Mouse (Mus musculus) mouse embryonic stem cell (cell line): ENCODE data around the gene Gm17509.
"Not testable (repeated sequence)": the region's sequence is repeated elsewhere in the genome, so short reads cannot be mapped to it uniquely, and the experiment has no call there.

Experiments used
- in situ Hi-C, 2 experiments: fragments of 300-500 bp; cut with MboI; formaldehyde crosslinking; loops; 1 replicate in 1 of 2; 3 replicates in 1 of 2; pipeline ENCODE4 v1.14.3; 2019 to 2020; ENCODE audit warnings: low sequenced_read_pairs in 2 of 2, low pct_unique_long_range_greater_than_20kb in 1 of 2, mixed read lengths in 1 of 2; ENCODE audit not compliant: unreplicated experiment in 1 of 2

Gm17509 gene

DNA sequence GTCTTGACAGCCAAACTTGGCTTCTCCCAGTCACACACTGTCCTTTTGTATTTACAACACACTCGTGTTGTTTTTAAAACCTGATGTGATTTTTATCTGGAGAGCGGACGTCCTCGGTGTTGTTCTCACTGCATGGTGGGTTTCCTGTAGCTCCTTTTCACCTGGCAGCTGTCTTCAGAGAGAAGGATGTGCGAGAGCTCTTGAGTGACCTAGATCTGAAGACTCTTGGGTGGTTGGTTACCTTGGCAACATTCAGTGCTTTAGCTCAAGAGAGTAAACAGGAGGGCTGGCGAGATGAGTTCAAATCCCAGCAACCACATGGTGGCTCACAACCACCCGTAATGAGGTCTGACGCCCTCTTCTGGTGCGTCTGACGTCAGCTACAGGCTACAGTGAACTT, 4.7 kb downstream of the Gm17509 start:
- in situ Hi-C loops: loop anchor here in 1 of 2 experiments (25.0 kb wide), 1 partner anchor 1046 kb away; no protein-coding TSS in a partner anchor

DNA sequence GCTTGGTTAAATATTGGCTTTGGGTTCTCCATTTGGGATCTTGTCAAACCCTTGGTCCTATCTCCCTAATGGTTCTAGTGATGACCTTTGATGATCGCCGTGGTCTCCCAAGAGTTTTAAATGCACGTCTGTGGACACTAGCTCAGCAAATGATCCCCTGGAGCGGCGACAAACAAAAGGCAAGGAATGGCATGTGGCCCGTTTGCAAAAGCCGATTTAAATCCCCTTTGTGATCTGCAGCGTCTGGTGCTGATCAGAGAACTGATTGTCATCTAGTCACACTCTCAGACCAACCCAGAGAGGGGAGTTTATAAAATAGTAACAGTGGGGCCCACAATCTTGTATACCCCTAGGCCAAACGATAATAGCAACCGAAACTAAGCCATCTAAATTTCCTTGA, 5.4 kb downstream of the Gm17509 start:
- in situ Hi-C loops: loop anchor here in 1 of 2 experiments (25.0 kb wide), 1 partner anchor 1047 kb away; no protein-coding TSS in a partner anchor

DNA sequence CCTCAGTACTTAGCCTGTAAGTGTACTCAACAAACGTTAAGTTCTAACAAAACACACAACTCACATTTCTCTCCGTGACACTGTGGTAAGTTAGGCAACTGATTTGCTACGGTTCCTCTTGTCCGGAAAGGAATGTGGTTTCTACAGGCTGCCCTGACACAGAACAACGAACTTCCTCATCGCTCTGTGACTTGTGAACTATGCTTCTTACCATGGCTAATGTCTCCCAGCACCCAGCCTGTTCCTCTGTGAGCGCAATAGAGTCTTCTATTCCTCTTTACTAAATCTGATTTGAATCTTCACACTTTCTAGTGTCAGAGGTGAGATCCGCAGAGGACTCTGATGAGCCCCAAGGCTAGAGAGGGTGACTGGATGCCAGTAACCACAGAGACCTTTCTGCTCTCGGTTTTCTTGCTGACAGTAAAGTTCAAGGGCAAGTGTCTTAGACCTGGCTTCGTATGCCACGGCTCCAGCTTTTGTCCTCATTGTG, 9.4 kb downstream of the Gm17509 start:
- in situ Hi-C loops: loop anchor here in 1 of 2 experiments (25.0 kb wide), 1 partner anchor 1051 kb away; no protein-coding TSS in a partner anchor

DNA sequence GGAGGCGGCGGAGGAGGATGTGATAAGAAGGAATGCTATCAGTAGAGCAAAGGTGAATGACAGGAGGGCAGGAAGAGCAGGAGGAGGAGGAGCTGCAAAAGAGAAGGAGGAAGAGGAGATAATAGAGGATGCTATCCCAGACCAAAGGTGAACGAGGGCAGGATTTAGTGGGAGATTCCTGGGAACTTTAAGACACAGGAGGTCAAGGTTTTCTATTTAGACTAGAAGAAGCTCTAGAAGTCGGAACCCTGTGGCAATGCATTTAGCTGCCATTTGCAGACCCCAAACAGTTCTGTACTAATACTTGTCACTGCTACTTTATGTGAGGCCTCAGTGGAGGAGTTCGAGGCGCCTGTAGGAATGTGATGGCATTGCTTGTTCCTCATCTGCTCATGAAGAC, 12.6 kb downstream of the Gm17509 start, which contains the start of gene Emb:
TSS of gene Emb (plus strand) at position 301 of the 400 bp plus-strand sequence.
- in situ Hi-C loops: loop anchor here (5.0 to 25.0 kb wide), 2 partner anchors 79 to 1054 kb away; no protein-coding TSS in a partner anchor

DNA sequence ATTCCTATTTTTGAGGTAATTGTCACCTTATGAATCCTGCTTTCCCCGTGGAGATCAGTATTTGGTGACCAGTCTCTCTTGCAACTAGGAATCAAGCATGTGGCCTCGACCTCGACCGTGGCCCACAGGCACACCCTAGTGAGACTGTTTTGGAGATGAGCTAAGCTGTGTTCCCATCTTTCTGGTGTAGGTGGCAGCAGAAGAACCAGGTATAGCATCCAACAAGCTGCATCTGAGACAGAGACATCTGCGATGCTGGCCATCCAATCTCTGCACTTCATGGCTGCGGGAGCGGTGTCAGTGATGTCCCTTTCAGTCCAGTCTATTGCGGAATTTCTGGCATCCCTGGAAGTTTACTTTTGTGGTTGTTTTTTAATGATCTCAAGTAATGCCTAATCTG, 14.8 kb downstream of the Gm17509 start:
- in situ Hi-C loops: loop anchor here (5.0 to 25.0 kb wide), 2 partner anchors 81 to 1056 kb away; no protein-coding TSS in a partner anchor

DNA sequence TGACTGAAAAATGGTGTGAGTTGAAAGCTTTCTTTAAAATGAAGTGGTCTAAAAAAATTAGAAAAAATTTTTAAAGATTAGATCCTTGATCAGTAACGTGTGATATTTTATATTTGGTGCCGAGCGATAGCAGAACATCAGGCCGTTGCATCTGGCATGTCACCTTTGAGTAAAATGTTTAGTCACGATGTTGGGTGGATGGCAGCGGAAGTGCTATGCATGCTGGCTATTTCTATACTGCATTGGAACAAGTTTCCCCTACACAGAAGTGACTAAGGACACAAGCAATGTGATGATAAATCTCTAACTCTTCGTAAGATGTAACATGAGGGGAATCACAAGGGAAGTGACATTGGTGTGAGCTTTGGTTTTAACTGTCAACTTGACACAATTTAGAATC, 16.2 kb downstream of the Gm17509 start:
- in situ Hi-C loops: loop anchor here (5.0 to 25.0 kb wide), 3 partner anchors 33 to 1058 kb away; no protein-coding TSS in a partner anchor

DNA sequence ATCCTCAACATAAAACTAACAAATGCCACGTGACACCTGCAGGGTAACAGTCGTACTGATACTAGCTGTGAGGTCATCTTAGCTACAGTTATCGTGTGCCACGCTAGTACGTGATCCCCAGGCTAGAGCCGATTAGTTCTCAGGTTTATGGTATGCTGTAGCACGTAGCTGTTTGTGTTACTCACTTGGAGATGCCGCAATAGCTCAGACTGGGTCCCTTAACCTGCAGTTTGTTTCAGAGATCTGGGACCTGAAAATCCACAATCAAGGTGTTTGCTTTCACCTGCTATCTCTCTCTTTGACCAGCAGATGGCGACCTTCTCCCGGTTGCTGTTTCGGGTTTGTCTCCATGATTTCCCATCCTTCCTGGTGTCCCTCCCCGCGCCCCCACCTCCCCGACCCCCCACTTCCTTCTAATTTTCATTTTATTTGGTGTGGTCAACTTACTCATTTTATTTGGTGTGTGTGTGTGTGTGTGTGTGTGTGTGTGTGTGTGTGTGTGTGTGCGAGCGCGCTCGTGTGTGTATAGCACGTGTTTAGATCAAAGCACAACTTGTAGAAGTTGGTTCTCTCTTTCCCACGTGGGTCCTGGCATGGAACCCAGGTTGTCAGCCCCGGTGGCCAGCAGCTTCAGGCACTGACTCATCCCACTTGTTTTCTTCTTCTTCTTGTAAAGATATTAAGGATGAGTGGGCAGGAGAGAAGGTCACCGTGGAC, 18.0 kb downstream of the Gm17509 start:
- in situ Hi-C loops: loop anchor here (5.0 to 25.0 kb wide), 3 partner anchors 34 to 1059 kb away; no protein-coding TSS in a partner anchor

DNA sequence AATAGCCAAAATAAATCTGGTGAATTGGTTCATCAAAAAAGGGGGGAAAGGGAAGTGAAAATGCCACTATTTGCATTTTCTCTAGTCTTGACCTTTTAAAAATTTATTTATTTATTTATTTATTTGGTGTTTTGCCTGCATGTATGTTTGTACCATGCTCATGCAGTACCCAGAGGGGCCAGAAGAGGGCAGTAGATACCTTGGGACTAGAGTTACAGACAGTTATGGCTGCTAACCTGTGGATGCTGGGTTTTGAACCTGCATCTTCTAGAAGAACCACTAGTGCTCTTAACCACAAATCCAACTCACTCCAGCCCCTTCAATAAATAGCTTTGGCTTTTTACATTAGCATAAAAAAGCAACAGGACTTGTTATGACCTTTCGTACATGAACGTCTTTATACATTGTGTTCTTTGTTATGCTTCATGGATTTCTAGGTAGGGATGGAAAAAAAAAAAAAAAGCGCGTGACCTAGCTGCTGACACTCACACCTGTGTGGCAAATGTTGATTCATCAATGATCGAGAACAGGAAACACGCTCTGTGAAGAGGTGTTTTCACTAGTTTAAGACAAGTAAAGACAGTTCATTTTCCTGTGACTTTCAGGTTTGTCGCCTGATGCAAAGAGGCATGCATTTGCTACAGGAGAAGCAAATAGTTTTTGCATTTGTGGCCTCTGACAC, 22.3 kb downstream of the Gm17509 start:
- in situ Hi-C loops: no loop called here

DNA sequence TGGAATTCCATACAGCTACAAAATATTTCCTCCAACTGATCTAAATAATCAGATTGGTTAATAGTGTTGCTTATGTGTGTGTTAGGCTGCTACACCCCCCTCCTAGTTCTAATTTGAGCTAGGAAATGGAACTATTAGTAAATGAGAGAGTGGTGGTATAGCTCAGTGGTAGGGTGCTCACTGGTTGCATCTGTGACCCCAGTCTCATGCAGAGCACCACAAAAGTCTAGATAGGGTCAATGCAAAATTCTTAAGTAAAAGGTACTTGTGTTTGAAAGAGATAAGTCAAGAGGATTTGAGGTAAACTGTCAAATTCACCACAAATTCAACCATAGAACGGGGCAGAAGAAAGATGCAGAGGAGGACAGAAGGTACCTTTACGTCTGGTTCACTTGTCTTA, 23.2 kb downstream of the Gm17509 start:
- in situ Hi-C loops: no loop called here

DNA sequence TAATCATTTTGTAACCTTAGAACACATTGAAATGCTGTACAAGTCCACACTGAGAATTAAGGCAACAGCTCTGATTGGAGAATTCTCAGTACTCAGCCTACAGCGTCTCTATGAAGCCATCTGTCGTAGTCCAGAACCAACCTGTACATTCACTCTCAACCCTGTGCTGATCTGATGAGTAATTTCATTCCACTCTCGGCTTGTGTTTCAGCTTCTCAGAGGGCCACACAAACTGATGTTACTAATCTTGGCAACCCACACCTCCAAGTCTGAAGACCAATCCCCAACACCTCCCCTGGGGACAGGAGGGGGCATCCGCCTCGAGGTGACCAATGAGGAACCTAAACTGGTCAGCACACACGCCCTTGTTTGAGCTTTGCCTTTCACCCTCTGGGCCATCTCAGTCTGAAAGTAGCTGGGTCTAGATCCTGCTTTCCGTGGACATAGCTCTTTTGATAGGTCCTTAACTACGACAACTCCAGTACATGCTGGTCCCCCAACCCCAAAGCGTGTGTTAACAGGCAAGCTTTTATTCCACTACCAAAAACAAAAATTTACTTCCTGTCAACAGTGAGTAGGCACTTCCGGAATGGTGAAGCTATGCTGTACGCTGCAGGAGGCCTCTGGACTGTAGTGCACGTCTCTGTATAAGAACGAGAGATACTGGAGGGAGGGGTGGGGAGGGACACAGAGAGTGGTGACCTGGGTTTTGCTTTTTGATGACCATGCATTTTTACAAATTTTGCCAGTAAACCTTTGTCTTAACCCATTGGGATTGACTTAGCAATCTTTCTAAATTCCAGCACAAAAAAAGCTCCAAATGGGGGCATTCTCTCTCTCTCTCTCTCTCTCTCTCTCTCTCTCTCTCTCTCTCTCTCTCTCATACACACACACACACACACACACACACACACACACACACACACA, 25.0 kb downstream of the Gm17509 start:
- in situ Hi-C loops: no loop called here

DNA sequence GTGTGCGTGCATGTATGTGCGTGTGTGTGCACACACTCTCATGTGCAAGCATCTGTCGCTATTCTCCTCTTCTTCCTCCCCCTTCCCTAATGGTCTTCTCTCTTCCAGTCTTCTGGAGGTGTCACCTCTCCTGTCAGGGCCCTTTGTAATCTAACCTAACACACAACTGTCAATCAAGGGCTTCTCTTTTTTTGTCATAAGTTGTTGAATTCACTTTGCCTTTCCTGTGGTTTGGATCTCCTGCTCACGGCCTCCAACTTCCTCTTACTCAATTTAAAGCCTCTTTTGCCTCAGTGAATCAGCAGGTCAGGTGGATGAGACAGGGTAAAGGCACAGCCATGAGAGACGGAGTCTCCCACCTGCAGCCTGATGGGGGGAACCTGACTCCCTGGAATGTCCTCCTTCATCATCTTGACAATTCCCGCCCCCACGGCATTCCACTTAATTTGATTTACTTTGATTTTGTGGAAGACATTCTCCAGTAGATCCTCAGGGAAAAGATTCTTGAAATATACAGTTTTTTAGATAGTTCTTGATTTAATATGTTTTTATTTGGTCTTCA, 27.4 kb downstream of the Gm17509 start:
- in situ Hi-C loops: no loop called here

DNA sequence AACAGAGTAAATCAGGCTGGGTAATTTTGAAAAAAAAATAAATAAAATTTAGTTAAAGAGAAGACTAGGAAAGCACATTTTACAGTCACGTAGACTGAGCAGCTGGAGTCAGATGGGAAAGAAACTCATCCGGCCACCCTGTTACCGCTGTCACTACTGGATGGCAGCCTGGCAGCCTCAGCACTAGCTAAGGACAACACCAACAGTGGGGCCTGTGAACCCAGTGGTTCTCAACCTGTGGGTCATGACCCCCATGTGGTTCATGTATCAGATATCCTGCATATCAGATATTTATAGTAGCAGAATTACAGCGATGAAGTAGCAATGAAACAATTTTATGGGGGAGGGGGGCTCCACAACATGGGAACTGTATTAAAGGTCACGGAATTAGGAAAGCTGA, 28.7 kb downstream of the Gm17509 start:
- in situ Hi-C loops: no loop called here

DNA sequence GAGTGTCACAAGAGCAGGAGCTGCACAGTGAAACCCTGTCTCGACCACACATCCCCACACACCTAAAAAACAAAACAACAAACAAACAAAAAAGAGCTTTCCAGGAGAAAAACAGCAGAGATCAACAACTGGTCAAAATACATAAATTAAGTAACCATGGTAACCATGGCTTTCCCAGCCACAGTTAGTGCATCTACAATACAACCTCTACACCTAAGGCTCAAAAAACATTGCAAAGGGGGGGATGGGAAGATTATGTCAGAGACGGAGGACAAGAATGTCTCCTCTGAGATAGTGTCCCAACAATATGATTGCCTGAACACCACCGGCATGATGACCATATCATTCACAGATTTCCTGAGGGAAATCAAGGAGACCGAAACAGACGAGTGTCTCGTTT, 35.5 kb downstream of the Gm17509 start:
- in situ Hi-C loops: no loop called here

DNA sequence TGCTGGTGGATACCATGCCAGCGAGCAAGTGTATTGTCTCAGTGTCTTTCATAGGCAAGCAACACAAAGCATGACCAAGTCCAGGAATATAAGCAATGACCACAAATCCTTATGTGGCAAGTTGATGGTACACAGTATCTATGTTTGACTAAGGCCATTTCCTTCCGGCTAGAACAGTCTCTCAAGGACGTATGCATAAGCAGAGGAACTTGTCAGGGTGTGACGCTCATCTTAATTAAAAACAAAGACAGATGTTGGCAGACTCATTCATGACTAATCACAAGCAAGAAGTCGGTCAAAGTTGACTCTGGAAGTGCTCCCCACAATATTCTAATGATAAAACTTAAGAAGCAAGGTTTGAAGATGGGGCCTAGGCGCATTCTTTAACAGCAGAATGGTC, 37.6 kb downstream of the Gm17509 start:
- in situ Hi-C loops: no loop called here

DNA sequence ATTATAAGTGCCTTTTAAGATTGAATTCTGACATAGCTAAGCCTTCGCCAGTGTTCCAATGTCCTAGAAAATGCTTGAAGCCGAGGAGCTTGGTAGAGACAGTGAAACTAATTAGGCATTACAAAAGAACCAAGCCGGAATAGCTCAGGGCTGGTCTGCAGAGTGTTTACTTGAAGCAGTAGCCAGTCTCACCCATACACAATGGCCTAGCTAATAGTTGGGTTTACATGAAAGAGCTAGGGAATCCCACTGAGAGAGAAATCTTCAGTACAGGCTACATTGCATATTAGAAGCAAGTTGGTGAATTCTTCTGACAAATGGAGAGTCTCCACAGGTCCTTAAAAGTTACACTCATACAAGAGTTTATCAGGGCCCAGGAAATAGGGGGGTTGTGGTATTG, 40.0 kb downstream of the Gm17509 start:
- in situ Hi-C loops: not testable (repeated sequence)
